Mouse (Mus musculus) right cerebral cortex, postnatal 10 days (tissue): ENCODE results near the gene Gm17655.
A peak's percentile ranks its signal among the peaks of the same experiment; 100 is the strongest.
"Not testable (repeated sequence)": the region's sequence is repeated elsewhere in the genome, so short reads cannot be mapped to it uniquely, and the experiment has no call there.

Experiments used
- DNase-seq, 2 experiments: peaks; one replicate each; pipeline ENCODE4 v3.0.0; 2021; ENCODE audit warnings: low spot score in 2 of 2

Gene Gm17655

GRCm38 (mm10) chr5:110072413-110072812, at the start of gene Gm17655:
Gm17655 (minus strand) TSS chr5:110072513.
- DNase-seq, result not testable (repeated sequence)

GRCm38 (mm10) chr5:110109991-110110441, 37.7 kb upstream of the Gm17655 start, which contains the start of gene Zfp605:
Zfp605 (plus strand) TSS chr5:110110092.
- DNase-seq, result peak; percentile 93 to 95

- no peak for DNase-seq
These were observed 36.0 kb upstream of the Gm17655 start for GRCm38 (mm10) chr5:110108305-110108628.

- peak; percentile 98 for DNase-seq
These were observed 35.4 kb upstream of the Gm17655 start, which contains the start of gene Gtpbp6 for GRCm38 (mm10) chr5:110107581-110108304. Gtpbp6 (minus strand) TSS chr5:110108197.

GRCm38 (mm10) chr5:110106901-110107564, 34.7 kb upstream of the Gm17655 start:
- peak; percentile 68 to 79 for DNase-seq

- peak; percentile 52 to 74 for DNase-seq
These were observed 34.0 kb upstream of the Gm17655 start for GRCm38 (mm10) chr5:110106140-110106871.

- peak; percentile 36 to 54 for DNase-seq
These were observed 32.5 kb upstream of the Gm17655 start for GRCm38 (mm10) chr5:110104616-110105380.

- peak; percentile 44 to 53 for DNase-seq
These were observed 31.7 kb upstream of the Gm17655 start for GRCm38 (mm10) chr5:110103901-110104615.

- peak; percentile 36 to 54 for DNase-seq
These were observed 30.7 kb upstream of the Gm17655 start for GRCm38 (mm10) chr5:110102853-110103625.

- DNase-seq, result peak; percentile 44 to 49
These were observed 30.1 kb upstream of the Gm17655 start for GRCm38 (mm10) chr5:110102429-110102828.

GRCm38 (mm10) chr5:110101716-110102347, 29.5 kb upstream of the Gm17655 start:
- peak; percentile 87 to 89 for DNase-seq

- peak; percentile 64 to 75 for DNase-seq
These were observed 28.8 kb upstream of the Gm17655 start for GRCm38 (mm10) chr5:110100921-110101631.

- peak; percentile 49 to 66 for DNase-seq
These were observed 27.6 kb upstream of the Gm17655 start, which contains the start of gene Plcxd1 for GRCm38 (mm10) chr5:110099656-110100580. Plcxd1 (plus strand) TSS chr5:110099969.

- DNase-seq, result peak; percentile 62 to 73
These were observed 26.7 kb upstream of the Gm17655 start for GRCm38 (mm10) chr5:110098991-110099477.

- DNase-seq, result peak in 1 of 2 experiments; percentile 29
These were observed 22.5 kb upstream of the Gm17655 start for GRCm38 (mm10) chr5:110094847-110095213.

GRCm38 (mm10) chr5:110094030-110094846, 21.9 kb upstream of the Gm17655 start, which contains the start of gene Gm35315:
Gm35315 (minus strand) TSS chr5:110094420.
- peak; percentile 94 to 95 for DNase-seq

GRCm38 (mm10) chr5:110091546-110091945, 19.2 kb upstream of the Gm17655 start:
- DNase-seq, result no peak
